Mouse (Mus musculus): ENCODE results near the gene Col25a1. TPM values are rescaled to one million over a fixed set of nuclear protein-coding genes. Genes with fewer than 3 reads are reported as not detected.
A peak's percentile ranks its signal among the peaks of the same experiment; 100 is the strongest.

The Col25a1 gene
- polyA plus RNA-seq, 2 experiments = 14.2 to 15.3 TPM

DNA sequence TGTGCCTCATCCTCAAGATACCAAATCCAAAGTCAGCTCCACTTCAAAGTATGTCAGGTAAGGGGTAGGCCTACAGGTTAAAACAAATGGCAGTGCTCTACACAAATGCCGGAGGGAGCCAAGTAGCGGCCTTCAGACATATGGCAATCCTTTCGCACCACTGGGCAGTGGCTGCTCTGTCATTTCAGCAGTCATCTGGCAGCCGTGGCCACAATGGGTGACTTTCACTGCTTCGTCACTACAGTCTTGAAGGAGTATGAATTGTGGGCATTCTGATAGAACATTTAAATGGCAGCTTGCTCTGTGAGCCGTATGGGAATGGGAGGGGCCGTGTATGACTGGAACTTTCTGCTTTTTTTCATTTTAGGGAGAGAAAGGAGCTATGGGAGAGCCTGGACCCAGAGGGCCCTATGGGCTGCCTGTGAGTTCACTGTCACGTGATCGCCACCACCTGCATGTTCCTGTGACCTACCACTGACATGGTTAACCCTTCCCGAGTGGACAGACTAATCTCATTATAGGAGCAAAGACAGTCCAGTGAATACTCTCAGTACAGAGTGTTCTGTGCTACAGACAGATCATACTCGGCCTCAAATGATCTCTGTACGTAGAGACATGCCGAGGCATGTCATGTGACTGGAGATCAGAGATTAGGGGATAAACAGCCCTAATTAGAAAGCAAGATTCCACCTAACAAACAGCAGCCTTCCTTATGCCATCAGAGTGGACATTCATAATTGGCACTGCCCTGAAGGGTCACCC lies 451.8 kb downstream of the Col25a1 start:
- 84% methylated on average over 13 of the region's 13 CpGs for WGBS
- ATAC-seq (ENCODE audit: low FRiP score, low read depth) (no peak), DNase-seq (ENCODE audit: low spot score) (no peak)
- no peak overlapping the region for H3K9ac ChIP-seq (ENCODE audit: low read depth, low read length, severe bottlenecking)
- 0 out of 2 replicates have a peak, but pooled peaks cover 4% of the 10 kb centered on the region for H3K36me3 ChIP-seq (ENCODE audit: control insufficient read depth, insufficient read depth, low read length)
- H3K27me3 ChIP-seq (ENCODE audit: control insufficient read depth, insufficient read depth, low read length) = no peaks in the 10 kb centered on the region
- H3K4me2 ChIP-seq (replicated peaks; ENCODE audit: low read depth, low read length, severe bottlenecking) = no peak overlapping the region
- H3K9me3 ChIP-seq (ENCODE audit: control insufficient read depth, low read length) = no peaks in the 10 kb centered on the region
- no peak overlapping the region for H3K27ac ChIP-seq (replicated peaks; ENCODE audit: low read depth, low read length)
- H3K4me1 ChIP-seq (ENCODE audit: control insufficient read depth, insufficient read depth, low read length) = peaks cover 6% of the 10 kb centered on the region; the same call in 1 of the 2 replicates
- no peak for TF ChIP-seq POLR2A (IDR thresholded peaks at IDR 0.05; ENCODE audit: borderline replicate concordance, extremely low read depth, insufficient read depth, insufficient read length)
- H3K4me3 ChIP-seq (replicated peaks; ENCODE audit: low read length) = no peak overlapping the region

DNA sequence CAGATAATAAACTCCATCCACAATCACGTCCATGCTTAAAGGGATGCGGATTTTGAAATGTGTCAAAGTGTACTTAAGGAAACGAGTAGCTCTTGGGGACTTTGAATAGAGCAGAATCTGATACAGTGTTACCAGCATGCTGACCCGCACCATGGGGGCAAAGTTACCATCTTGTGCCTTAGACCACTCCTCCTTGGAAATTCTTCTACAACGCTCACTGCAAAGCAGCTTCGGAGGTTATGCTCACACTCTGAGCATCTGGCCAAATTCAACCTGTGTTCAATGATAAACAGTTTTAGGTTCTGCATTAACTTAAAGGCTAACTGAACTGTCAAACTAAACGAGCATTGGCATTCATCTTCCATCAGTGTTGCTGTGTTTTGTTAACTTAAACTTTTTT lies 452.7 kb downstream of the Col25a1 start:
- WGBS = 82% methylated on average over 7 of the region's 7 CpGs
- 0 out of 2 replicates have a peak, but pooled peaks cover 4% of the 10 kb centered on the region for H3K36me3 ChIP-seq (ENCODE audit: control insufficient read depth, insufficient read depth, low read length)
- ATAC-seq (ENCODE audit: low FRiP score, low read depth) (no peak), DNase-seq (ENCODE audit: low spot score) (no peak)
- H3K4me3 ChIP-seq (replicated peaks; ENCODE audit: low read length) = no peak overlapping the region
- H3K4me1 ChIP-seq (ENCODE audit: control insufficient read depth, insufficient read depth, low read length) = peaks cover 6% of the 10 kb centered on the region; the same call in 1 of the 2 replicates
- no peaks in the 10 kb centered on the region for H3K9me3 ChIP-seq (ENCODE audit: control insufficient read depth, low read length)
- no peak overlapping the region for H3K9ac ChIP-seq (ENCODE audit: low read depth, low read length, severe bottlenecking)
- no peak for TF ChIP-seq POLR2A (IDR thresholded peaks at IDR 0.05; ENCODE audit: borderline replicate concordance, extremely low read depth, insufficient read depth, insufficient read length)
- H3K4me2 ChIP-seq (replicated peaks; ENCODE audit: low read depth, low read length, severe bottlenecking) = no peak overlapping the region
- no peaks in the 10 kb centered on the region for H3K27me3 ChIP-seq (ENCODE audit: control insufficient read depth, insufficient read depth, low read length)
- H3K27ac ChIP-seq (replicated peaks; ENCODE audit: low read depth, low read length) = no peak overlapping the region

DNA sequence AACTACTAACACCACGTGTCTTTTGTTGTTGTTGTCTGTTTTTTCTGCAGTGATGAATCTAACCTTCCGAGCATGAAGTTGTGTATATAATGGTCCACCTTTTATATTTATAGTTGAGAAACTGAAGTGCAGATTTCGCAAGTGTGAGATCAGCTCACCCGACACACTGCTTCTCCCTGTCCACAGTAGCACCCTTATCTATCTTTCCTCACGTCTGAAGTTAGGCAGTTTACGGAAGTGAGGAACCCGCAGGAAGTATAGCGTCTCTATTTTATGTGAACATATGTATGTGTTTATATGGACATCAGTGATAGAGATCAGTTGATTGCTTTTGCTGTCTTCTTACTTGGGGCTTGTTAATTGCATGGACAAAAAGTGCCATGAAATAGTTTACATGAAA lies 463.7 kb downstream of the Col25a1 start:
- no peak overlapping the region for H3K9ac ChIP-seq (ENCODE audit: low read depth, low read length, severe bottlenecking)
- no peaks in the 10 kb centered on the region for H3K36me3 ChIP-seq (ENCODE audit: control insufficient read depth, insufficient read depth, low read length)
- no peak overlapping the region for H3K4me2 ChIP-seq (replicated peaks; ENCODE audit: low read depth, low read length, severe bottlenecking)
- WGBS = 77% methylated on average over 8 of the region's 8 CpGs
- H3K4me1 ChIP-seq (ENCODE audit: control insufficient read depth, insufficient read depth, low read length) = no peaks in the 10 kb centered on the region
- no peaks in the 10 kb centered on the region for H3K9me3 ChIP-seq (ENCODE audit: control insufficient read depth, low read length)
- ATAC-seq (ENCODE audit: low FRiP score, low read depth) (no peak), DNase-seq (ENCODE audit: low spot score) (no peak)
- H3K27ac ChIP-seq (replicated peaks; ENCODE audit: low read depth, low read length) = no peak overlapping the region
- no peak for TF ChIP-seq POLR2A (IDR thresholded peaks at IDR 0.05; ENCODE audit: borderline replicate concordance, extremely low read depth, insufficient read depth, insufficient read length)
- H3K27me3 ChIP-seq (ENCODE audit: control insufficient read depth, insufficient read depth, low read length) = no peaks in the 10 kb centered on the region
- no peak overlapping the region for H3K4me3 ChIP-seq (replicated peaks; ENCODE audit: low read length)

DNA sequence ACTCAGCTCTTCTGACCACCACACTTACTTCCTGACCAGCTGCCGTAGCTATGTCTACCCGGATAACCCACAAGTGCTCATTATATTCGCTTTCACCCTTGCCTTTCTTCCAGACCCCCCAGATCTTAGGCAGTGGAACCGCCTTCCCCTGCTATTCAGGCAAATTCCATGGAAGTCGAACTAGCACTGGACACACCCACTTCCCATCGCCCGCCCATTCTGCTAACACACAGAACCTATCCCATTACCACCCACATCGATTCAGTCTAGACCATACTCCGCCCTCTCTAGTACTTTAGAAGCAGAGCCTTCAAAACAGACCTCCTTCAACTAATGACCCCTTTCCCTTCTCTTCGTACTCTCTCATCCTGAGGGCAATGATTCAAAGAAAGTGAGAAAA lies 470.2 kb downstream of the Col25a1 start:
- DNase-seq (ENCODE audit: low spot score) (no peak), ATAC-seq (ENCODE audit: low FRiP score, low read depth) (no peak)
- Histone ChIP-seq H3K36me3 (ENCODE audit: control insufficient read depth, insufficient read depth, low read length) (no peaks in the 10 kb centered on the region), H3K9ac (ENCODE audit: low read depth, low read length, severe bottlenecking) (no peak overlapping the region), H3K4me3 (replicated peaks; ENCODE audit: low read length) (no peak overlapping the region), H3K27ac (replicated peaks; ENCODE audit: low read depth, low read length) (no peak overlapping the region), H3K4me1 (ENCODE audit: control insufficient read depth, insufficient read depth, low read length) (no peaks in the 10 kb centered on the region), H3K9me3 (ENCODE audit: control insufficient read depth, low read length) (no peaks in the 10 kb centered on the region), H3K27me3 (ENCODE audit: control insufficient read depth, insufficient read depth, low read length) (no peaks in the 10 kb centered on the region), H3K4me2 (replicated peaks; ENCODE audit: low read depth, low read length, severe bottlenecking) (no peak overlapping the region)
- no peak for TF ChIP-seq POLR2A (IDR thresholded peaks at IDR 0.05; ENCODE audit: borderline replicate concordance, extremely low read depth, insufficient read depth, insufficient read length)
- 72% methylated on average over 10 of the region's 10 CpGs for WGBS

DNA sequence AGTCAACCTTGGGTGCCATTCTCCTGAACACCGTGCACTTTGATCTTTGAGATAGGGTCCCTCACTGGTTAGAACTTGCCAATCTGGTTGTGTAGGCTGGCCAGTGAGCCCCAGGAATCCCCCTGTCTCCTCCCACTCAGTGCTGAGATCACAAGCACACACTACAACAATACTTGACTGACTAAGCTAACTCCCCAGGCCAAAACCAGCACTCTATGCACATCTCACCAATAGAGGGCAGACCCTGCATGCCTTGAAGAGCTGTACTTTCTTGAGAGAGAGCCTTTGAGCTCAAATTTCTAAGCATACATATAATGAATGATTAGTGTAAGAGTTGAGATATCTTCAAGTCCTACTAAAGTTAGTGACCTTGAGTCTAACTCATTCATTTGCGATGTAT lies 476.6 kb downstream of the Col25a1 start:
- H3K27me3 ChIP-seq (ENCODE audit: control insufficient read depth, insufficient read depth, low read length) = no peaks in the 10 kb centered on the region
- H3K4me1 ChIP-seq (ENCODE audit: control insufficient read depth, insufficient read depth, low read length) = no peaks in the 10 kb centered on the region
- no peaks in the 10 kb centered on the region for H3K36me3 ChIP-seq (ENCODE audit: control insufficient read depth, insufficient read depth, low read length)
- no peak for ATAC-seq (ENCODE audit: low FRiP score, low read depth)
- H3K27ac ChIP-seq (replicated peaks; ENCODE audit: low read depth, low read length) = no peak overlapping the region
- no peak overlapping the region for H3K4me3 ChIP-seq (replicated peaks; ENCODE audit: low read length)
- no peak overlapping the region for H3K4me2 ChIP-seq (replicated peaks; ENCODE audit: low read depth, low read length, severe bottlenecking)
- H3K9ac ChIP-seq (ENCODE audit: low read depth, low read length, severe bottlenecking) = no peak overlapping the region
- 88% methylated on average over 2 of the region's 2 CpGs for WGBS
- DNase-seq (ENCODE audit: low spot score) = peak; percentile 14
- no peaks in the 10 kb centered on the region for H3K9me3 ChIP-seq (ENCODE audit: control insufficient read depth, low read length)
- no peak for TF ChIP-seq POLR2A (IDR thresholded peaks at IDR 0.05; ENCODE audit: borderline replicate concordance, extremely low read depth, insufficient read depth, insufficient read length)
